ENCODE assay signal across 10 mouse cellular contexts in the genomic region with DNA sequence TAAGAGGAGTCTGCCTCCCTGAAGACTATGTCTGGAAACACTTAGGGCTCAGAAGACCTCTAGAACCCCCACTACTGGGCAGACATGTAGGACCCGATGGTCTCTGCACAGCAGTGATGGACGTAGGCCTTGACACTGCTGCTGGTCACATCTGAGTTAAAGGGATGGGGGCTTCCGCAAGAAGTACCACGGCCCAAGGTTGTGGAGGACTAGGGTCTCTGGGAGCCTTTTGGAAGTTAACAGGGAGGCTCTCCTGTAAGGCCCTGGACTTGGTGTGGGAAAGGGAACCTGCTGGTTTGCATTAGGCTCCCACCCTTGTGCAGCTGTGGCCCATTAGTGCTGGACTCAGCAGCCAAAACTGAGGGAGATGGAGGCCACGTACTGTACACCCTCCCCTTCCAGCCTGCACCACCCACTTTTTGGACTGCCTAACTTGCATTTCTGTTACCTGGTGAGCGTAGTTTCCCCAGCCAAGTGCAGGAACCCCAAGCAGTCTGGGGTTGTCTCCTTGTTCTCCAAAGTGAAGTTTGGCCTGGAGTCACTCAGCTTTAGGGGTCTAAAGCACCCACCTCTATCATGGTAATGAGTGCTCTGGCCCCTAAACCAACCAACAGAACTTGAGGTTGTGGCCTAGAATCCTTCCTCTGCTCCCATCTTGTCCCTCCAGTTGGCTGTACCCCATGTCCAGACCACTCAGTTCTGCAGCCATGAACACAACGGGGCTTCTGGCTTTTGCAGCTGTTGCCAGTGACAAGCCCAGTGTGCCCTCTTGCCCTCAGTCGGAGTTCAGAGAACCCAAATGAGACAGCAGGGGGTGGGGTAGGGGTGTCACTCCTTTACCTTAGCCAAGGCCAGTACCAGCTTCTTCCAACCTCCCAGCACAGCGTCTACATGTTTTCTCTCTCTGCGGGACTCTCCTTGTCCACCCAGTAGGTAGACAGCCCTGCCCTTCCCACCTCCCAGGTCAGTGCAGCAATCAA. TPM values are rescaled to one million over a fixed set of nuclear protein-coding genes. Genes with fewer than 3 reads are reported as not detected.
A peak's percentile ranks its signal among the peaks of the same experiment; 100 is the strongest.
DNase-seq lines count a peak whose midpoint lies in the region; ATAC-seq lines count a peak whose summit lies in the region.
"Had no signal": no experiment of that assay in that cellular context is flagged by ENCODE, and none has a peak within 500 bp of the region (broad histone marks: within the 10 kb centered on the region; RNA-seq: fewer than 3 reads in every experiment).

No protein-coding gene starts in this region.

- ATAC-seq in heart, embryonic 13.5 days (ENCODE audit: extremely low read depth, insufficient number of reproducible peaks, low FRiP score, low TSS enrichment) = no peak
- no peak for ATAC-seq in forebrain, embryonic 16.5 days
- no peak for ATAC-seq in limb, embryonic 11.5 days (ENCODE audit: insufficient number of reproducible peaks, low FRiP score, low TSS enrichment, low read depth)
- no peak for ATAC-seq in neural tube, embryonic 15.5 days (ENCODE audit: low FRiP score)
- ATAC-seq in megakaryocyte progenitor cell, adult 5-6 weeks (replicated peaks; ENCODE audit: poor library complexity) = no peak

- WGBS in heart, embryonic 13.5 days = 51% methylated on average over 10 of the region's 10 CpGs
- 57% methylated on average over 10 of the region's 10 CpGs for WGBS in forebrain, embryonic 16.5 days
- 37% methylated on average over 10 of the region's 10 CpGs for WGBS in limb, embryonic 11.5 days
- 54% methylated on average over 10 of the region's 10 CpGs for whole genome bisulfite sequencing in neural tube, embryonic 15.5 days

- H3K4me2 ChIP-seq in heart, embryonic 13.5 days = peak overlapping the region; percentile 93
- peak overlapping the region; percentile 88 for H3K4me2 ChIP-seq in forebrain, embryonic 16.5 days (ENCODE audit: low read length)
- peak overlapping the region; percentile 98 for H3K4me2 ChIP-seq in limb, embryonic 11.5 days (ENCODE audit: low read depth, severe bottlenecking)
- peak overlapping the region; percentile 81 for H3K4me2 ChIP-seq in neural tube, embryonic 15.5 days

- H3K4me1 ChIP-seq in heart, embryonic 13.5 days = peaks cover 43% of the 10 kb centered on the region
- no peaks in the 10 kb centered on the region; the same call in 1 of the 2 replicates for H3K4me1 ChIP-seq in brown adipose tissue, adult 24 weeks (ENCODE audit: control insufficient read depth, insufficient read depth, insufficient read length, low read length)
- H3K4me1 ChIP-seq in forebrain, embryonic 16.5 days (replicated peaks; ENCODE audit: control insufficient read depth, insufficient read depth, low read length) = peaks cover 27% of the 10 kb centered on the region
- H3K4me1 ChIP-seq in limb, embryonic 11.5 days (ENCODE audit: control insufficient read depth, insufficient read depth, low read length) = peaks cover 22% of the 10 kb centered on the region
- H3K4me1 ChIP-seq in neural tube, embryonic 15.5 days = peaks cover 45% of the 10 kb centered on the region

- no peak for DNase-seq in heart, adult 8-10 months (ENCODE audit: low spot score)
- DNase-seq in limb, embryonic 11.5 days (ENCODE audit: low spot score) = peak; percentile 75
- DNase-seq in spleen, adult 18-20 months = no peak

- peak overlapping the region; percentile 89 for H3K4me3 ChIP-seq in heart, embryonic 13.5 days
- peak overlapping the region; percentile 94 for H3K4me3 ChIP-seq in brown adipose tissue, adult 24 weeks (ENCODE audit: insufficient read depth, low read depth, low read length)
- H3K4me3 ChIP-seq in forebrain, embryonic 16.5 days (replicated peaks; ENCODE audit: low read length) = no peak overlapping the region; the same call in 1 of the 2 replicates
- peak overlapping the region; percentile 75 for H3K4me3 ChIP-seq in limb, embryonic 11.5 days (ENCODE audit: low read depth, low read length)
- peak overlapping the region; percentile 91 for H3K4me3 ChIP-seq in neural tube, embryonic 15.5 days (replicated peaks)

- H3K27me3 ChIP-seq in heart, embryonic 13.5 days (replicated peaks) = no peaks in the 10 kb centered on the region
- H3K27me3 ChIP-seq in forebrain, embryonic 16.5 days (replicated peaks; ENCODE audit: control insufficient read depth, insufficient read depth, low read length) = no peaks in the 10 kb centered on the region
- no peaks in the 10 kb centered on the region for H3K27me3 ChIP-seq in limb, embryonic 11.5 days (ENCODE audit: control insufficient read depth, insufficient read depth, low read length)
- no peaks in the 10 kb centered on the region for H3K27me3 ChIP-seq in neural tube, embryonic 15.5 days (replicated peaks)
- H3K27me3 ChIP-seq: Patski had no signal

- peak overlapping the region; percentile 98 for H3K9ac ChIP-seq in heart, embryonic 13.5 days
- no peak overlapping the region for H3K9ac ChIP-seq in forebrain, embryonic 16.5 days (replicated peaks; ENCODE audit: low read depth, low read length)
- H3K9ac ChIP-seq in limb, embryonic 11.5 days (ENCODE audit: low read length) = peak overlapping the region; percentile 90
- H3K9ac ChIP-seq in neural tube, embryonic 15.5 days (replicated peaks) = peak overlapping the region; percentile 95

- H3K9me3 ChIP-seq in heart, embryonic 13.5 days = no peaks in the 10 kb centered on the region
- no peaks in the 10 kb centered on the region for H3K9me3 ChIP-seq in forebrain, embryonic 16.5 days (ENCODE audit: control insufficient read depth, low read length)
- no peaks in the 10 kb centered on the region for H3K9me3 ChIP-seq in limb, embryonic 11.5 days (ENCODE audit: control insufficient read depth, low read length)
- no peaks in the 10 kb centered on the region for H3K9me3 ChIP-seq in neural tube, embryonic 15.5 days (replicated peaks)

- peaks cover 51% of the 10 kb centered on the region for H3K36me3 ChIP-seq in heart, embryonic 13.5 days
- peaks cover 17% of the 10 kb centered on the region for H3K36me3 ChIP-seq in forebrain, embryonic 16.5 days (ENCODE audit: control insufficient read depth, insufficient read depth)
- peaks cover 3% of the 10 kb centered on the region; the same call in 1 of the 2 replicates for H3K36me3 ChIP-seq in limb, embryonic 11.5 days (ENCODE audit: control insufficient read depth, insufficient read depth, low read length)
- H3K36me3 ChIP-seq in neural tube, embryonic 15.5 days = peaks cover 41% of the 10 kb centered on the region

- H3K27ac ChIP-seq in heart, embryonic 13.5 days (replicated peaks) = peak overlapping the region; percentile 95
- no peak overlapping the region for H3K27ac ChIP-seq in brown adipose tissue, adult 24 weeks (replicated peaks; ENCODE audit: low read depth, low read length)
- no peak overlapping the region for H3K27ac ChIP-seq in forebrain, embryonic 16.5 days (ENCODE audit: low read length)
- peak overlapping the region; percentile 75 for H3K27ac ChIP-seq in limb, embryonic 11.5 days (replicated peaks; ENCODE audit: low read depth, low read length)
- peak overlapping the region; percentile 91; the same call in 1 of the 2 replicates for H3K27ac ChIP-seq in neural tube, embryonic 15.5 days (replicated peaks)

RNA-seq across cellular contexts. Expression of gene Zfp651, which starts 1.0 kb away (rescaled TPM):
- polyA plus RNA-seq in heart, embryonic 13.5 days (2015; fragmentation: Nextera tagmentation; extraction: Ambion mirVana) = 11.1 and 12.5 TPM in 2 replicates
- 100 to 1,000 TPM; 120 to 131 (median 129) TPM for total RNA-seq in heart, adult 8-10 months (2022)
- polyA plus RNA-seq in brown adipose tissue, adult 24 weeks (2012; ENCODE audit: insufficient read depth, insufficient read length, missing spikeins) = 8.7 and 10.4 TPM in 2 replicates
- polyA plus RNA-seq in forebrain, embryonic 16.5 days (2015; fragmentation: Nextera tagmentation; extraction: Ambion mirVana) = 16.4 and 20.4 TPM in 2 replicates
- polyA plus RNA-seq in limb, embryonic 11.5 days (2014; fragmentation: Nextera tagmentation; extraction: Ambion mirVana) = 6.2 and 7.8 TPM in 2 replicates
- 27.9 and 36.3 TPM in 2 replicates for polyA plus RNA-seq in neural tube, embryonic 15.5 days (2015; fragmentation: Nextera tagmentation; extraction: Ambion mirVana)
- 0.05 and 0.62 TPM in 2 replicates for total RNA-seq in megakaryocyte progenitor cell, adult 5-6 weeks (2015)
- 0.24 TPM in 1 of 2 replicates, not detected in the other for total RNA-seq in megakaryocyte progenitor cell, adult 5-6 weeks (2017)

RNA-seq across cellular contexts. Expression of gene Klhl40, which starts 19.3 kb away (rescaled TPM):
- 1.4 and 2.1 TPM in 2 replicates for polyA plus RNA-seq in heart, embryonic 13.5 days (2015; fragmentation: Nextera tagmentation; extraction: Ambion mirVana)
- total RNA-seq in heart, adult 8-10 months (2022) = 10 to 100 TPM; 17.9 to 23.6 (median 20.0) TPM
- 1.4 and 2.2 TPM in 2 replicates for polyA plus RNA-seq in brown adipose tissue, adult 24 weeks (2012; ENCODE audit: insufficient read depth, insufficient read length, missing spikeins)
- polyA plus RNA-seq in forebrain, embryonic 16.5 days (2015; fragmentation: Nextera tagmentation; extraction: Ambion mirVana) = 0.80 and 1.1 TPM in 2 replicates
- 1.3 and 1.7 TPM in 2 replicates for polyA plus RNA-seq in limb, embryonic 11.5 days (2014; fragmentation: Nextera tagmentation; extraction: Ambion mirVana)
- polyA plus RNA-seq in neural tube, embryonic 15.5 days (2015; fragmentation: Nextera tagmentation; extraction: Ambion mirVana) = 2.7 and 3.6 TPM in 2 replicates
- total RNA-seq in megakaryocyte progenitor cell, adult 5-6 weeks (2015) = not detected in 2 replicates
- 0.17 TPM in 1 of 2 replicates, not detected in the other for total RNA-seq in megakaryocyte progenitor cell, adult 5-6 weeks (2017)
- total RNA-seq: hematopoietic stem cell, adult 5-6 weeks had no signal
- polyA plus RNA-seq: Patski had no signal

RNA-seq across cellular contexts. Expression of gene Hhatl, which starts 34.2 kb away (rescaled TPM):
- 10.3 and 10.7 TPM in 2 replicates for polyA plus RNA-seq in heart, embryonic 13.5 days (2015; fragmentation: Nextera tagmentation; extraction: Ambion mirVana)
- total RNA-seq in heart, adult 8-10 months (2022) = 100 to 1,000 TPM; 100 to 119 (median 118) TPM
- 1.7 and 2.4 TPM in 2 replicates for polyA plus RNA-seq in brown adipose tissue, adult 24 weeks (2012; ENCODE audit: insufficient read depth, insufficient read length, missing spikeins)
- polyA plus RNA-seq in forebrain, embryonic 16.5 days (2015; fragmentation: Nextera tagmentation; extraction: Ambion mirVana) = not detected in 2 replicates
- not detected in 2 replicates for polyA plus RNA-seq in limb, embryonic 11.5 days (2014; fragmentation: Nextera tagmentation; extraction: Ambion mirVana)
- 0.38 and 0.64 TPM in 2 replicates for polyA plus RNA-seq in neural tube, embryonic 15.5 days (2015; fragmentation: Nextera tagmentation; extraction: Ambion mirVana)
- not detected in 2 replicates for total RNA-seq in megakaryocyte progenitor cell, adult 5-6 weeks (2015)
- not detected in 2 replicates for total RNA-seq in megakaryocyte progenitor cell, adult 5-6 weeks (2017)
- total RNA-seq: hematopoietic stem cell, adult 5-6 weeks had no signal
- polyA plus RNA-seq: Patski had no signal

RNA-seq across cellular contexts. Expression of gene Nktr, which starts 39.2 kb away (rescaled TPM):
- polyA plus RNA-seq in heart, embryonic 13.5 days (2015; fragmentation: Nextera tagmentation; extraction: Ambion mirVana) = 40.1 and 42.3 TPM in 2 replicates
- total RNA-seq in heart, adult 8-10 months (2022) = 10 to 100 TPM; 24.5 to 39.2 (median 29.8) TPM
- polyA plus RNA-seq in brown adipose tissue, adult 24 weeks (2012; ENCODE audit: insufficient read depth, insufficient read length, missing spikeins) = 20.7 and 21.6 TPM in 2 replicates
- polyA plus RNA-seq in forebrain, embryonic 16.5 days (2015; fragmentation: Nextera tagmentation; extraction: Ambion mirVana) = 59.1 and 60.4 TPM in 2 replicates
- polyA plus RNA-seq in limb, embryonic 11.5 days (2014; fragmentation: Nextera tagmentation; extraction: Ambion mirVana) = 65.1 and 69.0 TPM in 2 replicates
- polyA plus RNA-seq in neural tube, embryonic 15.5 days (2015; fragmentation: Nextera tagmentation; extraction: Ambion mirVana) = 51.5 and 52.8 TPM in 2 replicates
- total RNA-seq in megakaryocyte progenitor cell, adult 5-6 weeks (2015) = 92.4 and 140 TPM in 2 replicates
- total RNA-seq in megakaryocyte progenitor cell, adult 5-6 weeks (2017) = 100.0 and 142 TPM in 2 replicates

RNA-seq across cellular contexts. Expression of gene Ss18l2, which starts 48.0 kb away (rescaled TPM):
- 163 and 176 TPM in 2 replicates for polyA plus RNA-seq in heart, embryonic 13.5 days (2015; fragmentation: Nextera tagmentation; extraction: Ambion mirVana)
- 100 to 1,000 TPM; 138 to 143 (median 139) TPM for total RNA-seq in heart, adult 8-10 months (2022)
- polyA plus RNA-seq in brown adipose tissue, adult 24 weeks (2012; ENCODE audit: insufficient read depth, insufficient read length, missing spikeins) = 149 and 182 TPM in 2 replicates
- polyA plus RNA-seq in forebrain, embryonic 16.5 days (2015; fragmentation: Nextera tagmentation; extraction: Ambion mirVana) = 133 and 142 TPM in 2 replicates
- polyA plus RNA-seq in limb, embryonic 11.5 days (2014; fragmentation: Nextera tagmentation; extraction: Ambion mirVana) = 99.8 and 103 TPM in 2 replicates
- 182 and 206 TPM in 2 replicates for polyA plus RNA-seq in neural tube, embryonic 15.5 days (2015; fragmentation: Nextera tagmentation; extraction: Ambion mirVana)
- 43.7 and 71.4 TPM in 2 replicates for total RNA-seq in megakaryocyte progenitor cell, adult 5-6 weeks (2015)
- total RNA-seq in megakaryocyte progenitor cell, adult 5-6 weeks (2017) = 39.8 and 59.3 TPM in 2 replicates

Comparison
In these comparisons a context has a peak if more than half of its experiments do, and no peak if none do; other contexts are left out.
1. H3K27ac ChIP-seq: peak in heart, embryonic 13.5 days (single experiment), limb, embryonic 11.5 days (single experiment) and neural tube, embryonic 15.5 days (single experiment); none in brown adipose tissue, adult 24 weeks (single experiment) and forebrain, embryonic 16.5 days (single experiment).
2. Peak in every context shown above with its lines, with median percentiles within 50 percentile points of each other: H3K4me2 ChIP-seq.